Mouse (Mus musculus) thymus, adult 2 months (tissue): Measurements from ENCODE around the gene Psma7. TPM values are rescaled to one million over a fixed set of nuclear protein-coding genes. Genes with fewer than 3 reads are reported as not detected.

Source experiments
- DNase-seq: peaks from one replicate; pipeline ENCODE4 v3.0.0; 2021
- H3K27ac ChIP-seq: fragments of 200-500 bp; 2 replicates; pipeline ENCODE4 v1.5.1; 2012; ENCODE audit warnings: low read length, control low read depth; ENCODE audit not compliant: control insufficient read depth, insufficient read depth
- H3K27me3 ChIP-seq: fragments of 200-500 bp; 2 replicates; pipeline ENCODE4 v1.6.1; 2012; ENCODE audit warnings: mild to moderate bottlenecking, low read length, moderate library complexity, mixed read lengths; ENCODE audit not compliant: control insufficient read depth, insufficient read depth
- H3K36me3 ChIP-seq: fragments of 200-500 bp; 2 replicates; pipeline ENCODE4 v1.6.1; 2012; ENCODE audit warnings: mild to moderate bottlenecking, low read length, moderate library complexity; ENCODE audit not compliant: control insufficient read depth, insufficient read depth
- H3K4me1 ChIP-seq: fragments of 200-500 bp; replicated peaks from 2 replicates; pipeline ENCODE4 v1.6.1; 2012; ENCODE audit warnings: low read length; ENCODE audit not compliant: control insufficient read depth, insufficient read depth
- H3K4me3 ChIP-seq: fragments of 200-500 bp; 2 replicates; pipeline ENCODE4 v1.5.1; 2012; ENCODE audit warnings: mild to moderate bottlenecking, low read length, control low read depth, moderate library complexity; ENCODE audit not compliant: control insufficient read depth, insufficient read depth
- CTCF ChIP-seq: fragments of 200-500 bp; IDR thresholded peaks from 2 replicates; pipeline ENCODE4 v1.5.1; 2012; ENCODE audit warnings: mild to moderate bottlenecking, control low read depth, low read length, moderate library complexity, borderline replicate concordance; ENCODE audit not compliant: control insufficient read depth, poor library complexity, insufficient read depth; ENCODE audit errors: extremely low read depth
- POLR2A ChIP-seq: fragments of 200-500 bp; IDR thresholded peaks from 2 replicates; pipeline ENCODE4 v1.6.1; 2012; ENCODE audit warnings: mild to moderate bottlenecking, low read length, control low read depth, moderate library complexity; ENCODE audit not compliant: control insufficient read depth, poor library complexity, insufficient read depth; ENCODE audit errors: extremely low read depth
- WGBS: fragments of 180-500 bp; shearing (Covaris S2); methylation state at CpG from one replicate; pipeline ENCODE4 v1.1.7; 2018; 5-methylcytosine and 5-hydroxymethylcytosine counted together
- polyA plus RNA-seq: library from polyadenylated mRNA; depleted of rRNA; stranded (reverse); fragments of >200 nt; gene quantifications from 2 replicates; pipeline ENCODE4 v1.2.3, GENCODE M21; 2012

Gene Psma7
- polyA plus RNA-seq, 1 experiment = 250 TPM

GRCm38 (mm10) chr2:180010686-180011085 is 31.5 kb downstream of the Psma7 start:
- 97% methylated on average over 7 of the region's 7 CpGs for WGBS
- Histone ChIP-seq H3K4me1 (no peaks in the 10 kb centered on the region), H3K36me3 (no peaks in the 10 kb centered on the region), H3K27ac (no peak overlapping the region), H3K4me3 (no peak overlapping the region), H3K27me3 (no peaks in the 10 kb centered on the region)
- TF ChIP-seq CTCF = no peak
- no peak for TF ChIP-seq POLR2A
- no peak for DNase-seq

- H3K27ac ChIP-seq = no peak overlapping the region
- no peak for TF ChIP-seq CTCF
- no peak for TF ChIP-seq POLR2A
- 71% methylated on average over 9 of the region's 9 CpGs for WGBS
- no peaks in the 10 kb centered on the region for H3K36me3 ChIP-seq
- no peak for DNase-seq
- H3K4me3 ChIP-seq = no peak overlapping the region
- H3K27me3 ChIP-seq = no peaks in the 10 kb centered on the region
- H3K4me1 ChIP-seq = no peaks in the 10 kb centered on the region
These were observed 35.7 kb downstream of the Psma7 start for GRCm38 (mm10) chr2:180006352-180007017.

- H3K4me3 ChIP-seq = no peak overlapping the region
- TF ChIP-seq POLR2A (no peak), CTCF (no peak)
- H3K36me3 ChIP-seq = no peaks in the 10 kb centered on the region
- WGBS = 67% methylated on average over 5 of the region's 5 CpGs
- no peak overlapping the region for H3K27ac ChIP-seq
- DNase-seq = no peak
- H3K27me3 ChIP-seq = no peaks in the 10 kb centered on the region
- H3K4me1 ChIP-seq = no peaks in the 10 kb centered on the region
These were observed 36.4 kb downstream of the Psma7 start for GRCm38 (mm10) chr2:180005656-180006351.

GRCm38 (mm10) chr2:180001635-180002034 is 40.6 kb downstream of the Psma7 start:
- 93% methylated on average over 9 of the region's 9 CpGs for WGBS
- no peaks in the 10 kb centered on the region for H3K4me1 ChIP-seq
- no peak overlapping the region for H3K4me3 ChIP-seq
- no peaks in the 10 kb centered on the region for H3K27me3 ChIP-seq
- no peaks in the 10 kb centered on the region for H3K36me3 ChIP-seq
- TF ChIP-seq CTCF = no peak
- no peak for TF ChIP-seq POLR2A
- no peak overlapping the region for H3K27ac ChIP-seq
- no peak for DNase-seq

DNA sequence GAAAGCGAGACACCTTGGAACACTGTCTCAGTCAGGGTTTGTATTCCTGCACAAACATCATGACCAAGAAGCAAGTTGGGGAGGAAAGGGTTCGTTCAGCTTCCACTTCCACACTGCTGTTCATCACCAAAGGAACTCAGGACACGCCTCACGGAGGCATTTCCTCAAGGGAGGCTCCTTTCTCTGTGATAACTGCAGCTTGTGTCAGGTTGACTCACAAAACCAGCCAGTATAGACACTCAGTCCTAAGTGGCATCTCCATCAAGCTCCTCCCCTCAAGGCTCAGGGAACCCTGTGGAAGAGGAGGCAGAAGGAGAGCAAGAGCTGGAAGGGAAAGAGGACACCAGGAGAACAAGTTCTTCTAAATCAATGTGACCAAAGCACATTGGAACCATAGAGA is 43.8 kb downstream of the Psma7 start:
- DNase-seq = no peak
- no peak overlapping the region for H3K4me3 ChIP-seq
- no peaks in the 10 kb centered on the region for H3K36me3 ChIP-seq
- no peak for TF ChIP-seq POLR2A
- WGBS = 83% methylated on average over 4 of the region's 4 CpGs
- no peaks in the 10 kb centered on the region for H3K4me1 ChIP-seq
- H3K27ac ChIP-seq = no peak overlapping the region
- no peaks in the 10 kb centered on the region for H3K27me3 ChIP-seq

GRCm38 (mm10) chr2:179993071-179993470 is 49.2 kb downstream of the Psma7 start:
- Histone ChIP-seq H3K4me1 (no peaks in the 10 kb centered on the region), H3K27ac (no peak overlapping the region), H3K4me3 (no peak overlapping the region), H3K27me3 (no peaks in the 10 kb centered on the region), H3K36me3 (no peaks in the 10 kb centered on the region)
- no peak for DNase-seq
- TF ChIP-seq POLR2A (no peak), CTCF (no peak)
- WGBS = 96% methylated on average over 5 of the region's 5 CpGs
